In genomic region chr1:91062363-91062762, GRCm38 (mm10) we compare ENCODE assay signal across 9 mouse cellular contexts.
DNase-seq lines count a peak whose midpoint lies in the region; ATAC-seq and TF ChIP-seq lines count a peak whose summit lies in the region.
"Had no signal": no experiment of that assay in that cellular context is flagged by ENCODE, and none has a peak within 500 bp of the region (broad histone marks: within the 10 kb centered on the region; RNA-seq: fewer than 3 reads in every experiment).

No protein-coding gene starts in this region.

- H3K4me3 ChIP-seq in embryonic fibroblast, embryonic 13.5 days (ENCODE audit: insufficient read depth, low read length), result no peak overlapping the region
- no peak overlapping the region for H3K4me3 ChIP-seq in hindbrain, postnatal 0 days (ENCODE audit: low read length)
- no peak overlapping the region for H3K4me3 ChIP-seq in limb, embryonic 15.5 days

- H3K9ac ChIP-seq in hindbrain, postnatal 0 days (replicated peaks; ENCODE audit: low read length), result no peak overlapping the region
- H3K9ac ChIP-seq in limb, embryonic 15.5 days, result no peak overlapping the region
- H3K9ac ChIP-seq: liver, embryonic 14.5 days had no signal

- peaks cover 46% of the 10 kb centered on the region for H3K4me1 ChIP-seq in embryonic fibroblast, embryonic 13.5 days (ENCODE audit: control insufficient read depth, insufficient read depth, low read length)
- H3K4me1 ChIP-seq in hindbrain, postnatal 0 days (ENCODE audit: insufficient read depth, low read length), result peaks cover 17% of the 10 kb centered on the region
- H3K4me1 ChIP-seq in limb, embryonic 15.5 days, result peaks cover 70% of the 10 kb centered on the region

- ATAC-seq in hindbrain, postnatal 0 days, result peak; percentile 84
- ATAC-seq in limb, embryonic 15.5 days (ENCODE audit: insufficient number of reproducible peaks, low FRiP score, low TSS enrichment, low read depth), result no peak

- no peak for TF ChIP-seq POLR2A in embryonic fibroblast, embryonic 13.5 days (IDR thresholded peaks at IDR 0.05; ENCODE audit: low read depth, low read length)

- DNase-seq in lung, adult 18-20 months, result peak; percentile 65 to 67
- DNase-seq in lung, postnatal 14 days, result no peak
- DNase-seq in hindbrain, postnatal 0 days (ENCODE audit: low spot score), result peak; percentile 65
- peak; percentile 87 for DNase-seq in right cerebral cortex, adult 18-20 months
- DNase-seq in ovary, postnatal 10 days (ENCODE audit: low spot score), result no peak
- DNase-seq in adipocyte (ENCODE audit: low spot score), result no peak

- no peak for TF ChIP-seq CTCF in embryonic fibroblast, embryonic 13.5 days (IDR thresholded peaks at IDR 0.05; ENCODE audit: borderline replicate concordance, insufficient read depth, low read length)
- no peak for TF ChIP-seq CTCF in hindbrain, postnatal 0 days (IDR thresholded peaks at IDR 0.05; ENCODE audit: low read depth)

- H3K27ac ChIP-seq in embryonic fibroblast, embryonic 13.5 days (ENCODE audit: insufficient read depth, low read length), result peak overlapping the region; percentile 35; the same call in 1 of the 2 replicates
- peak overlapping the region; percentile 38 for H3K27ac ChIP-seq in hindbrain, postnatal 0 days
- H3K27ac ChIP-seq in limb, embryonic 15.5 days, result peak overlapping the region; percentile 48
- H3K27ac ChIP-seq: liver, embryonic 14.5 days had no signal

- no peaks in the 10 kb centered on the region for H3K9me3 ChIP-seq in hindbrain, postnatal 0 days (ENCODE audit: low read length)
- no peaks in the 10 kb centered on the region for H3K9me3 ChIP-seq in limb, embryonic 15.5 days

- 11% methylated on average over 5 of the region's 5 CpGs for WGBS in hindbrain, postnatal 0 days
- WGBS in limb, embryonic 15.5 days, result 36% methylated on average over 5 of the region's 5 CpGs

- H3K27me3 ChIP-seq in hindbrain, postnatal 0 days (ENCODE audit: insufficient read depth, low read length), result no peaks in the 10 kb centered on the region
- no peaks in the 10 kb centered on the region for H3K27me3 ChIP-seq in limb, embryonic 15.5 days

- H3K4me2 ChIP-seq in hindbrain, postnatal 0 days (ENCODE audit: low read depth, low read length), result no peak overlapping the region
- H3K4me2 ChIP-seq in limb, embryonic 15.5 days, result no peak overlapping the region

- no peaks in the 10 kb centered on the region for H3K36me3 ChIP-seq in hindbrain, postnatal 0 days (ENCODE audit: insufficient read depth, low read length)
- H3K36me3 ChIP-seq in limb, embryonic 15.5 days, result no peaks in the 10 kb centered on the region

Comparison
In these comparisons a context has a peak if more than half of its experiments do, and no peak if none do; other contexts are left out.
1. DNase-seq: peak in lung, adult 18-20 months (2 of 2), hindbrain, postnatal 0 days (single experiment) and right cerebral cortex, adult 18-20 months (single experiment); none in lung, postnatal 14 days (single experiment), ovary, postnatal 10 days (single experiment) and adipocyte (single experiment).
2. Peak in every context shown above with its lines, with median percentiles within 50 percentile points of each other: H3K27ac ChIP-seq.